Mouse (Mus musculus) MEL (cell line): ENCODE data around the gene Taf9. TPM values are rescaled to one million over a fixed set of nuclear protein-coding genes. Genes with fewer than 3 reads are reported as not detected.

ENCODE experiments used
- DNase-seq: peaks from one replicate; pipeline ENCODE4 v3.0.0; 2011; ENCODE audit warnings: low read depth, low spot score
- H3K27ac ChIP-seq: 2 replicates; pipeline ENCODE4 v1.5.1; 2012; ENCODE audit warnings: low read depth, mild to moderate bottlenecking, control low read depth, low read length, moderate library complexity; ENCODE audit not compliant: control insufficient read depth
- H3K27me3 ChIP-seq, 2 experiments: fragments of 150-350 bp in 1 of 2; sonication (generic) in 1 of 2; 2 replicates each; pipeline ENCODE4 v1.6.1; 2012; ENCODE audit warnings: low read length in 2 of 2, mild to moderate bottlenecking in 2 of 2, improper control_type of control experiment in 1 of 2, moderate library complexity in 1 of 2; ENCODE audit not compliant: insufficient read depth in 2 of 2, control insufficient read depth in 1 of 2
- H3K36me3 ChIP-seq, 2 experiments: 2 replicates each; pipeline ENCODE4 v1.6.1; 2012 to 2014; ENCODE audit warnings: low read length in 2 of 2, improper control_type of control experiment in 1 of 2, inconsistent platforms in 1 of 2, mild to moderate bottlenecking in 1 of 2; ENCODE audit not compliant: insufficient read depth in 2 of 2, control insufficient read depth in 1 of 2
- H3K4me1 ChIP-seq, 2 experiments: fragments of 150-350 bp in 1 of 2; sonication (generic) in 1 of 2; 2 replicates each; pipeline ENCODE4 v1.6.1; 2012; ENCODE audit warnings: low read length in 2 of 2, improper control_type of control experiment in 1 of 2, mild to moderate bottlenecking in 1 of 2; ENCODE audit not compliant: insufficient read depth in 2 of 2, control insufficient read depth in 1 of 2
- H3K4me3 ChIP-seq, 2 experiments: fragments of 150-350 bp in 1 of 2; sonication (generic) in 1 of 2; 2 replicates each; pipeline ENCODE4 v1.5.1; 2012; ENCODE audit warnings: low read depth in 2 of 2, low read length in 2 of 2, mild to moderate bottlenecking in 2 of 2, moderate library complexity in 2 of 2, control low read depth in 1 of 2, improper control_type of control experiment in 1 of 2; ENCODE audit not compliant: control insufficient read depth in 1 of 2, insufficient read depth in 1 of 2
- H3K79me2 ChIP-seq: 2 replicates; pipeline ENCODE4 v1.6.1; 2012; ENCODE audit warnings: mild to moderate bottlenecking, low read length, moderate library complexity; ENCODE audit not compliant: control insufficient read depth, poor library complexity, insufficient read depth
- H3K9ac ChIP-seq: 2 replicates; pipeline ENCODE4 v1.6.1; 2012; ENCODE audit warnings: low read depth, mild to moderate bottlenecking, control low read depth, low read length, moderate library complexity; ENCODE audit not compliant: control insufficient read depth, poor library complexity, severe bottlenecking
- H3K9me3 ChIP-seq: fragments of 150-350 bp; sonication (generic); replicated peaks from 2 replicates; pipeline ENCODE4 v1.6.1; 2012; ENCODE audit warnings: mild to moderate bottlenecking, low read length, improper control_type of control experiment, moderate library complexity; ENCODE audit not compliant: insufficient read depth
- BHLHE40 ChIP-seq: IDR thresholded peaks from 2 replicates; pipeline ENCODE4 v1.6.1; 2012; ENCODE audit warnings: low read depth, mild to moderate bottlenecking, inconsistent platforms, low read length, improper control_type of control experiment, borderline replicate concordance
- CHD2 ChIP-seq: IDR thresholded peaks from 2 replicates; pipeline ENCODE4 v1.6.1; 2011; ENCODE audit warnings: low read length, improper control_type of control experiment
- CTCF ChIP-seq, 3 experiments: IDR thresholded peaks in 2 of 3; conservative IDR thresholded peaks in 1 of 3; 2 replicates each; pipeline ENCODE4 v1.5.1; 2011 to 2012; ENCODE audit warnings: low read length in 3 of 3, low read depth in 2 of 3, mild to moderate bottlenecking in 2 of 3, improper control_type of control experiment in 1 of 3, inconsistent platforms in 1 of 3, mixed read lengths in 1 of 3, moderate library complexity in 1 of 3; ENCODE audit not compliant: control insufficient read depth in 1 of 3, insufficient read depth in 1 of 3, poor library complexity in 1 of 3, severe bottlenecking in 1 of 3
- E2F4 ChIP-seq: IDR thresholded peaks from 2 replicates; pipeline ENCODE4 v1.6.1; 2011; ENCODE audit warnings: low read depth, low read length, improper control_type of control experiment, borderline replicate concordance
- ELF1 ChIP-seq: IDR thresholded peaks from 2 replicates; pipeline ENCODE4 v1.6.1; 2014; ENCODE audit warnings: low read depth, mild to moderate bottlenecking, inconsistent platforms, low read length, improper control_type of control experiment, moderate library complexity
- EP300 ChIP-seq, 2 experiments: IDR thresholded peaks; 2 replicates each; pipeline ENCODE4 v1.6.1; 2011; ENCODE audit warnings: improper control_type of control experiment in 2 of 2, low read length in 2 of 2, low read depth in 1 of 2, mild to moderate bottlenecking in 1 of 2
- GABPA ChIP-seq: IDR thresholded peaks from 2 replicates; pipeline ENCODE4 v1.6.1; 2012; ENCODE audit warnings: low read depth, mild to moderate bottlenecking, inconsistent platforms, low read length, improper control_type of control experiment, moderate library complexity
- GATA1 ChIP-seq: IDR thresholded peaks from 2 replicates; pipeline ENCODE4 v1.6.1; 2011; ENCODE audit warnings: low read depth, low read length, improper control_type of control experiment
- KAT2A ChIP-seq: conservative IDR thresholded peaks from 2 replicates; pipeline ENCODE4 v1.6.1; 2012; ENCODE audit warnings: low read depth, low read length, improper control_type of control experiment, inconsistent platforms
- MAX ChIP-seq: IDR thresholded peaks from 2 replicates; pipeline ENCODE4 v1.6.1; 2011; ENCODE audit warnings: low read length, improper control_type of control experiment
- MEF2A ChIP-seq: IDR thresholded peaks from 2 replicates; pipeline ENCODE4 v1.6.1; 2014; ENCODE audit warnings: low read depth, mild to moderate bottlenecking, inconsistent platforms, low read length, improper control_type of control experiment; ENCODE audit not compliant: poor library complexity, insufficient replicate concordance, severe bottlenecking; ENCODE audit errors: extremely low read depth
- POLR2AphosphoS2 ChIP-seq: IDR thresholded peaks from 2 replicates; pipeline ENCODE4 v1.6.1; 2011; ENCODE audit warnings: low read length, improper control_type of control experiment
- RCOR1 ChIP-seq: IDR thresholded peaks from 2 replicates; pipeline ENCODE4 v1.6.1; 2012; ENCODE audit warnings: low read depth, mild to moderate bottlenecking, inconsistent platforms, low read length, improper control_type of control experiment
- TCF12 ChIP-seq: IDR thresholded peaks from 2 replicates; pipeline ENCODE4 v1.6.1; 2014; ENCODE audit warnings: low read depth, mild to moderate bottlenecking, inconsistent platforms, low read length, improper control_type of control experiment, moderate library complexity
- USF1 ChIP-seq: IDR thresholded peaks from 2 replicates; pipeline ENCODE4 v1.6.1; 2014; ENCODE audit warnings: low read depth, mild to moderate bottlenecking, inconsistent platforms, low read length, improper control_type of control experiment, moderate library complexity
- USF2 ChIP-seq, 2 experiments: IDR thresholded peaks; 2 replicates each; pipeline ENCODE4 v1.6.1; 2011 to 2012; ENCODE audit warnings: improper control_type of control experiment in 2 of 2, low read length in 2 of 2, borderline replicate concordance in 1 of 2, inconsistent platforms in 1 of 2, low read depth in 1 of 2, mild to moderate bottlenecking in 1 of 2; ENCODE audit not compliant: insufficient read depth in 1 of 2
- ZC3H11A ChIP-seq: IDR thresholded peaks from 2 replicates; pipeline ENCODE4 v1.6.1; 2012; ENCODE audit warnings: low read depth, mild to moderate bottlenecking, inconsistent platforms, low read length, improper control_type of control experiment
- ZKSCAN1 ChIP-seq: IDR thresholded peaks from 2 replicates; pipeline ENCODE4 v1.6.1; 2012; ENCODE audit warnings: low read depth, mild to moderate bottlenecking, inconsistent platforms, low read length, improper control_type of control experiment, moderate library complexity
- polyA plus RNA-seq, 2 experiments: library from polyadenylated mRNA; stranded (reverse) in 1 of 2; unstranded in 1 of 2; fragments of >175 nt in 1 of 2; fragments of >200 nt in 1 of 2; gene quantifications; 2 replicates each; pipeline versions ENCODE4 v1.2.1 to v1.2.4; 2012; ENCODE audit warnings: low replicate concordance in 2 of 2, low read depth in 1 of 2; ENCODE audit not compliant: insufficient read length in 2 of 2, insufficient read depth in 1 of 2, missing spikeins in 1 of 2
- total RNA-seq: library from RNA; depleted of rRNA; stranded (reverse); fragments of 300-350 nt; gene quantifications from 2 replicates; pipeline ENCODE4 v1.2.3, GENCODE M21; 2012

Gene Taf9
- total and polyA plus RNA-seq, 3 experiments: 19.8 to 38.5 TPM; not detected in 1

DNA sequence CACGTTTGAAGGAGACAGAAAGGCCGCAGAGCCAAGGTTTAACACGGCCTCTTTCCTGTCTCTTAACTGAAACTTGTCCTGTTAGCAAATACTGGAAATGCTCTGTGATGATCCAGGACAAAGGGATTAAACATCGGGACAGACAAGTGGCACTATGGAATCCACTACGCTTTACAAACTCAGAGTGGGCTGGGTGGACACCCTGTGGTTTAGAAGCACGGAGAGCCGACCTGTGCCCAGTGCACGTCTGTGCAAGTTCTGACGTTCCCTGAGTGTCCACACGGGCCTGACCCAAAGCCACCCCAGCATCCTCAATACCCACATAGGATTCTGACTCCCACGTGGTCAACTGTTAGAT, 47.7 kb upstream of the Taf9 start:
- no peaks in the 10 kb centered on the region for H3K36me3 ChIP-seq
- no peak overlapping the region for H3K27ac ChIP-seq
- no peak overlapping the region for H3K4me3 ChIP-seq
- no peak for DNase-seq
- no peaks in the 10 kb centered on the region for H3K79me2 ChIP-seq
- H3K9ac ChIP-seq: no peak overlapping the region
- no peaks in the 10 kb centered on the region for H3K27me3 ChIP-seq
- no peaks in the 10 kb centered on the region for H3K9me3 ChIP-seq
- TF ChIP-seq GABPA (no peak), CTCF (IDR thresholded peaks at IDR 0.05 in 2 of 3, conservative IDR thresholded peaks at IDR 0.05 in 1 of 3; ENCODE audit: control insufficient read depth in 1 of 3, insufficient read depth in 1 of 3, low read depth in 2 of 3, low read length in 3 of 3, poor library complexity in 1 of 3, severe bottlenecking in 1 of 3) (no peak), BHLHE40 (no peak), ZKSCAN1 (no peak), KAT2A (no peak), USF1 (no peak), GATA1 (no peak), RCOR1 (no peak), E2F4 (no peak), MAX (no peak), MEF2A (no peak), EP300 (IDR thresholded peaks at IDR 0.05; ENCODE audit: low read depth in 1 of 2, low read length in 2 of 2) (no peak), POLR2AphosphoS2 (no peak), TCF12 (no peak)
- TF ChIP-seq, all 39 proteins: peak for 0
- no peaks in the 10 kb centered on the region for H3K4me1 ChIP-seq

GRCm38 (mm10) chr13:100605845-100606244, 45.5 kb upstream of the Taf9 start:
- Histone ChIP-seq H3K36me3 (no peaks in the 10 kb centered on the region), H3K27ac (no peak overlapping the region), H3K9ac (no peak overlapping the region), H3K79me2 (no peaks in the 10 kb centered on the region), H3K4me1 (no peaks in the 10 kb centered on the region), H3K9me3 (no peaks in the 10 kb centered on the region), H3K4me3 (no peak overlapping the region), H3K27me3 (no peaks in the 10 kb centered on the region)
- TF ChIP-seq ELF1 (no peak), TCF12 (no peak), USF2 (IDR thresholded peaks at IDR 0.05; ENCODE audit: borderline replicate concordance in 1 of 2, insufficient read depth in 1 of 2, low read depth in 1 of 2, low read length in 2 of 2) (no peak), GATA1 (no peak), CHD2 (no peak), MAX (no peak), ZC3H11A (no peak)
- DNase-seq: no peak
